Mouse (Mus musculus): ENCODE measurements around the gene Gimap3.

The Gimap3 gene

GRCm38 (mm10) chr6:48742422-48743351 is 28.0 kb downstream of the Gimap3 start:
- DNase-seq (ENCODE audit: low read depth, low spot score): peak; percentile 52

- DNase-seq (ENCODE audit: low read depth, low spot score): no peak
Measured at GRCm38 (mm10) chr6:48741711-48742206, 28.9 kb downstream of the Gimap3 start.

- peak; percentile 42 for DNase-seq (ENCODE audit: low read depth, low spot score)
Measured at GRCm38 (mm10) chr6:48741273-48741672, 29.4 kb downstream of the Gimap3 start.

- no peak for DNase-seq (ENCODE audit: low read depth, low spot score)
Measured at GRCm38 (mm10) chr6:48740501-48741169, 30.0 kb downstream of the Gimap3 start.

GRCm38 (mm10) chr6:48739780-48740055 is 30.9 kb downstream of the Gimap3 start:
- no peak for DNase-seq (ENCODE audit: low read depth, low spot score)

GRCm38 (mm10) chr6:48738961-48739779 is 31.5 kb downstream of the Gimap3 start, which contains the start of gene Gimap1:
Gene Gimap1 (plus strand): TSS chr6:48739054.
- no peak for DNase-seq (ENCODE audit: low read depth, low spot score)

- DNase-seq (ENCODE audit: low read depth, low spot score): no peak
Measured at GRCm38 (mm10) chr6:48737688-48738087, 33.0 kb downstream of the Gimap3 start.

GRCm38 (mm10) chr6:48737053-48737452 is 33.6 kb downstream of the Gimap3 start:
- no peak for DNase-seq (ENCODE audit: low read depth, low spot score)

GRCm38 (mm10) chr6:48733660-48734059 is 37.0 kb downstream of the Gimap3 start:
- DNase-seq (ENCODE audit: low read depth, low spot score): no peak

- DNase-seq (ENCODE audit: low read depth, low spot score): no peak
Measured at GRCm38 (mm10) chr6:48732864-48733304, 37.8 kb downstream of the Gimap3 start.

- no peak for DNase-seq (ENCODE audit: low read depth, low spot score)
Measured at GRCm38 (mm10) chr6:48727761-48728160, 42.9 kb downstream of the Gimap3 start.

- DNase-seq (ENCODE audit: low read depth, low spot score): peak; percentile 54
Measured at GRCm38 (mm10) chr6:48725476-48725875, 45.2 kb downstream of the Gimap3 start.

- DNase-seq (ENCODE audit: low read depth, low spot score): no peak
Measured at GRCm38 (mm10) chr6:48723468-48723867, 47.2 kb downstream of the Gimap3 start.

GRCm38 (mm10) chr6:48720326-48720725 is 50.3 kb downstream of the Gimap3 start:
- no peak for DNase-seq (ENCODE audit: low read depth, low spot score)

- peak; percentile 62 for DNase-seq (ENCODE audit: low read depth, low spot score)
Measured at GRCm38 (mm10) chr6:48718455-48718854, 52.2 kb downstream of the Gimap3 start, which contains the start of the genes Gm28053 and Gimap7. Gene Gm28053 (plus strand): TSS chr6:48718607. Gene Gimap7 (plus strand): TSS chr6:48718621.
